Mouse (Mus musculus): ENCODE measurements around the gene Rrbp1. TPM values are rescaled to one million over a fixed set of nuclear protein-coding genes. Genes with fewer than 3 reads are reported as not detected.
A peak's percentile ranks its signal among the peaks of the same experiment; 100 is the strongest.

The Rrbp1 gene
- total RNA-seq, 2 experiments from 2014 or later, result 40.8 to 43.1 TPM

GRCm38 (mm10) chr2:144009081-144009480 lies 2.0 kb downstream of the Rrbp1 start:
- intact Hi-C loops (cut with DNase I), result loop anchor here (1.0 to 10.0 kb wide), 2 partner anchors 208 to 356 kb away; partner anchors contain the start of genes Kat14 and Pet117
- no peak for DNase-seq

- intact Hi-C loops (cut with DNase I), result loop anchor here (10.0 kb wide), 1 partner anchor 358 kb away; the partner anchor contains the start of genes Kat14 and Pet117
- DNase-seq, result no peak
Observed at GRCm38 (mm10) chr2:144007211-144007610, 3.9 kb downstream of the Rrbp1 start.

- intact Hi-C loops (cut with DNase I), result loop anchor here (10.0 kb wide), 1 partner anchor 358 kb away; the partner anchor contains the start of genes Kat14 and Pet117
- no peak for DNase-seq
Observed at GRCm38 (mm10) chr2:144006686-144007085, 4.4 kb downstream of the Rrbp1 start.

DNA sequence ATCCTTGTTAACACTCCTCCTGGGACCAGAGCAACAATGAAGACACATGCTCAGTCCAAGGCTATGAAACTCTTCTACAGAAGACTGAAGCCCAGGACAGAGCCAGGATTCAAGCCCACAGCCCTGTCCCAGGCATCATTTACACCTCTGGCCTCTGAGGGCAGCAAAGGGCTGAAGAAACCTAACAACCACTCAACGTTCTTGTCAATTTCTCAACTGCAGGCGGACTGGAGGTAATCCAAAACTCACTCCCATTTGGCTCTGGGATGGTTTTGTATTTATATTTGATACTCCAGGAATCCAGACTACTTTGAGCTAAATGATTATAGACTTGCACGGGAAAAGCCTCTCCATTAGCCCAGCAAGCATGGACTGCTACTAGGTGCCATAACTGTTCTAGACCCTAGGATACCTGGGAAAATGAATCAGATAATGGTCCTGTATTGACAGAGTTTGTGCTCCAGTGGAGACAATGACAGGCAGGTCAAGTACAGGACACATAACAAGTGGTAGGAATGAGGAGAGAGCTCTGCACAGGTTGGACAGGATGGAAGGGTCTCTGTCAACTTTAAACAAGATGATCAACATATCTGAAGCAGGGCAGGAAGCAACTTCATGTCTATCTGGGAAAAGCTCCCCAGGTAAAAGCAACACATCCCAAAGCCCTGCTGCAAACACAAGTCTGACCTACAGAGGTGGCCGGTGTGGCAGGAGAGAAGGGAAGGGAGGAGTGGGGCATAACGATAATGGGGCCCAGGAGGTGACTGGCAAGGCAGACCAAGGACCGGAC lies 5.7 kb downstream of the Rrbp1 start:
- intact Hi-C loops (cut with DNase I), result loop anchor here (10.0 kb wide), 1 partner anchor 359 kb away; the partner anchor contains the start of genes Kat14 and Pet117
- DNase-seq, result no peak

GRCm38 (mm10) chr2:144003544-144003943 lies 7.5 kb downstream of the Rrbp1 start:
- no peak for DNase-seq
- intact Hi-C loops (cut with DNase I), result loop anchor here (10.0 kb wide), 1 partner anchor 361 kb away; the partner anchor contains the start of genes Kat14 and Pet117

DNA sequence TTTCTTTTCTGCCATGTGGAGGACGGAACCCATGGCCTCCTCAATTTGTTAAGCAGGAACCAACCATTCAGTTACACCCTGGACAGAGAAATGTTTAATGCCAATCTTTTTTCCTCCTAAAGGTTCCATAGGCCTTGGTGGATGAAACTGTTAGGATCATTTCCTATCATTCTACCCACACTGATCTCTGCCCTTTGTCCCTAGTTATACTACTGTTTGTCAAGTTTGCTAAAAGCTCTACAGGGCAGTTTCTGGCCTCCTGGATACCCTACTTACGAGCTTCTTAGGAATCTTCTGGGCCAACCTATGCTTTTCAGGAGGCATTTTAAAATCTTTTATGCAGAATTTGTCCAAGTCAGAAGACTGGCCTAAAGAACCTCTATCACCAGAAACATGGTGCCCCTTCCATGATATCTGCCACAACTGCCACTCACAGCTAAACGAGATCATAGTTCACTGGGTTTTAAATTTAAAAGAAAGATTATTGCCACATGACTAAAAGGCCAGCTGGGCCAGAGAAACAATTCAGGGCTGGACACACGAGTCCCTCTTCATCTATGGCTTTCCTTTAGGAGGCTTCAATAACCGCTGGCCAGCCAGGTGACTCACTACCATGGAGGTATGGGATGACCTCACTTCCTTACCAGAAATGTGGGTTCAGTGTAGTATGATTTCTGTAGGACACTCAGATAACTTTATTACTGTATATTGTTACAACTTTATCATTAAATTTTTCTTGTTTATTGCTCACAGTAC lies 8.7 kb downstream of the Rrbp1 start:
- intact Hi-C loops (cut with DNase I), result loop anchor here (10.0 kb wide), 1 partner anchor 362 kb away; the partner anchor contains the start of genes Kat14 and Pet117
- no peak for DNase-seq

DNA sequence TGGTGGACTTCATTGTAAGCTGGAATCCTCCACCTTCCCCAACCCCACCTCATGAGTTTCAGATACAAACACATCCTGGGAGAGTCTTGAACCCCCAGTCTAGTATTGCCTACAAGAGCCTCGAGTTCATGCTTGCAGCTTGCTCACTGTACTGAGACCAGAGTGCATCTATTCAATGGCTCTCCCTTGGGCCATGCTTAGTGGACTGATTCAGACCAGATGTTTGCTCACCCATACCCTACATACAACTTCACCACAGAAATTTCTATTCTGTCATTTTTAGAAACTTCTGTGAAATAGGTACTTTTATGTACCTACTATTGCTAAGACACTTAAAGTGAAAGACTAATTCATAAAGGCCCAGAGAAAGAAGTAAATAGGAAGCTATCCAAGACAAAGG lies 18.1 kb downstream of the Rrbp1 start:
- intact Hi-C loops (cut with DNase I), result no loop called here
- DNase-seq, result no peak

DNA sequence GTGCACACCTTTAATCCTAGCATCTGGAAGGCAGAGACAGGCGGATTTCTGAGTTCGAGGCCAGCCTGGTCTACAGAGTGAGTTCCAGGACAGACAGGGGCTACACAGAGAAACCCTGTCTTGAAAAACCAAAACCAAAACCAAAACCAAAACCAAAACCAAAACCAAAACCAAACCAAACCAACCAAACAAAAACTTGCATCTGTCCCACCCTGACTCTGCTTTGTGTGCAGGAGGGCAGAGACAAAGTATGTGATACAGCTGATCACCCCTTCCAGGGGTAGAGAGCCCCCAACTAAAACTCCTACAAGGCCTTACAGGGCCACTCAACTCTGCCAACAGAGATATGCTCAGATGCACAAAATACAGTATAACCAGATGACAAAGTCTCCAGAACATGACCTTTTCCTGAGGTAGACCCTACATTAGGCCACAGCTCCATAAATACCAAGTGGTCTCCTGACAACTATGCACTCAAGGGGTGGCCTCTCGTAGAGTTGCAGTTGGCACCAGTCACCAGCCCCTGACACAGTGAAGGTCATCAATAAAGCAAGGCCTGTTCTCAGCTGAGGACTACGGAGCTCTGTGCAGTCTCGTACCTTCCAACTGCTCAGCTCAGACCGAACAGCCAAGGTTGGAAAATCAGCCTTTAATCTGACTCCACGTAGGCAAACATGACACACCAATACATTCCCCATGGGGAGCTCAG lies 18.9 kb downstream of the Rrbp1 start:
- intact Hi-C loops (cut with DNase I), result no loop called here
- DNase-seq, result no peak

GRCm38 (mm10) chr2:143990997-143991396 lies 20.1 kb downstream of the Rrbp1 start:
- intact Hi-C loops (cut with DNase I), result no loop called here
- no peak for DNase-seq

DNA sequence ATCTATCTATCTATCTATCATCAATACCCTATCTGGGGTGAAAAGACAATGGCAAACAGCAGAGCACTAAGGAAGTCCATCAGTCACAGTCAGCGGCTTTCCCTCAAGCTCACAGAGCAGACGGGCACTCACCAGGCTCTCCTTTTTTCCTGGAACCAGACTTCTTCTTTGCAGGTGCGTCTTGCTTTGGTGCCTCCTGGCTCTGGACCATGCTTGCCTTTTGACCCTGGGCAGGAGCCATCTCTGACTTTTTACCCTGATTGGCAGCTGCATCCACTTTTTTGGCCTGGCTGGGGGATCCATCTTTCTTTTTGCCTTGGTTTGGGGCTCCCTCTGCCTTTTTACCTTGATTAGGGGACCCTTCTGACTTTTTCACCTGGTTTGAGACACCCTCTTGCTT lies 23.0 kb downstream of the Rrbp1 start:
- DNase-seq, result no peak
- intact Hi-C loops (cut with DNase I), result no loop called here

- intact Hi-C loops (cut with DNase I), result no loop called here
Observed at GRCm38 (mm10) chr2:143987485-143987884, 23.6 kb downstream of the Rrbp1 start.

DNA sequence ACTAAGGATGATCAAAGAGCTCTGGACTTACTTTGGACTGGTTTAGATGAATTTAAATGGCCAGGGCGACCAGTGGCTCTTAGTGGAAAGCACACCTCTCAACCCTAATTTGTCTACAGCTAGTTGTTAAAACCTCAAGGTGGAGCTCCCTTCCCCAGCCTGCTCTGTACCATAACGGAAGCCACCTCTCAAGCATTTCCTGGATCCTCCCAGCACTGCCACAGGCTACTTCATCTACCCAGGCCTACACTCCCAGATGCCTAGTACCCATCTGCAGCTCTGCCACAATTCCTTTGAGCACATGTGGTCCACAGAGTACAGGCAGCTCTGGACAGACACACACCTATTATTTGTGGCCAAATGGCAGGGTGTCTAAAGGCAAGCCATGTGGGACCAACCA lies 27.6 kb downstream of the Rrbp1 start:
- no peak for DNase-seq
- intact Hi-C loops (cut with DNase I), result no loop called here

More at GRCm38 (mm10) chr2:143987485-143987884, 23.6 kb downstream of the Rrbp1 start:
- DNase-seq, result no peak

DNA sequence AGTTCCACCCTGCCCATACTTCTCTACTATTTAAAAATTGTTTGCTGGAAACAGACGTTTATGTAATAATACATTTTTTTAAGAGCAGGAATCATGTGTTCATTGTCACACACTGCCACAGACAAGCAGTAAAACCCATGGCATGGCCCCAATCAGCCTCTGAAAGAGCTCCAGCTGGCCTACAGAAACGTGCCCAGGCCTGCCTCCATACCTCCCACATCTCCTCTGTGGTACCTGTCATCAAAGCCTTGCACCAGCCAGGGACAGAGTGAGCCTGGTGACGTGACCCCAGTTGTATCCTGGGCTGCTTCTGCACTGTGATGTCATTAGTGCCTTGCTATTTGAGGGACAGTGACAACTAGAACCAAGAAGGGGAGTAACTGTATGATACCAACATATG lies 28.2 kb downstream of the Rrbp1 start:
- intact Hi-C loops (cut with DNase I), result no loop called here
- DNase-seq, result no peak

DNA sequence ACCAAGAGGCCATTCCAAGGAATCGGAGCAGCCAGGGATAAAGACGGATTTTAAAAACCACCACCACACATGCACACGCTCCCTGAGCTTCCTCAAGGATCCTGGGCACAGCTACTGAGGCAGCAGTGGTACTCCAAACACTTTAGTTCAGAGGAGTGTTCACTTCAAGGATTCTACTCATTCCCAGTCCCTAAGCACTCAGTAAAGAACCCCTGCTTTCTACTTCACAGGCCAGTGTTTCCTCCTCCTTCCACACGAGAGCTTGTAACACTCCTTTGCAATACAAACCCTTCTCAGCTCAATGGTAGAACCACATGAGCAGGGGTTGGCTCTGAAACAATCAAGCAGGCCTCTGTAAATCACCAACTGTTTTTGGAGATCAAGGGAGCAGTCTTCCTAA lies 28.9 kb downstream of the Rrbp1 start:
- intact Hi-C loops (cut with DNase I), result no loop called here
- no peak for DNase-seq

GRCm38 (mm10) chr2:143980781-143981398 lies 30.2 kb downstream of the Rrbp1 start:
- intact Hi-C loops (cut with DNase I), result loop anchor here (1.0 kb wide), 1 partner anchor 114 kb away; no protein-coding TSS in a partner anchor
- DNase-seq, result peak; percentile 29 to 46

DNA sequence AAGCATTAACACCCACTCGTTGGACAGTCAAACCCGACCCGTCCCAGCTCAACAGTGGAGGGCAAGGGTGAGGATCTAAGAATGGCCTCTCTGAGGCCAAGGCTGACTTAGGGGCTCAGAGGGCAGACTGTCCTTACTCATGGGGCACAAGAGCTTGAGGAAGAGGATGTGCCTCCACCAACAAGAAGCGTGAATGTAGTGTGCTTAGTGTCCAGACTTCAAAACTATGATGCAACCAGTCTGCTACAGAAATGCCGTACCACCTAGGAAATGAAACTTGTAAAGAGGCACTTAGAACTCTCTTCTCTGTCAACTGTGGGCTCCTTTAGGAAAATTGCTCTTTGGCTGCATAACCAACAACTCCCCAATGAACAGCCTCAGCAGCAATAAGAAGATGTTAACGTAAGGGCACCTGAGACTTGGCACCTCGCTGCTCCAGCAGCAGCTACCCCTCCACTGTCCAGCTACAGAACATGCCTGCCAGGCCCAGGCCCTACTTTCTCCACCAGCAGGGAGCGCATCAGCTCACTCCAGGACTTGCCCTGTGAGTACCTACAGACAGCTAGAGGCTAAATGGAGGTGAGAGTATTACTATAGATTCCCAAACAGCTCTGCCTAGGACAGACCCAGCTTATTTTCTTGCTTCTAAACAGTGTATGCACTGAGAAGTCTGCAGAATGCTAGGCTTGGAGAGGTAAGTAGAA lies 32.5 kb downstream of the Rrbp1 start:
- no peak for DNase-seq
- intact Hi-C loops (cut with DNase I), result no loop called here

- peak in 1 of 2 experiments; percentile 1 for DNase-seq
- intact Hi-C loops (cut with DNase I), result loop anchor here (2.0 kb wide), 1 partner anchor 136 kb away; no protein-coding TSS in a partner anchor
Observed at GRCm38 (mm10) chr2:143975146-143975649, 35.9 kb downstream of the Rrbp1 start.

GRCm38 (mm10) chr2:143973161-143973560 lies 37.9 kb downstream of the Rrbp1 start:
- peak in 1 of 2 experiments; percentile 8 for DNase-seq
- intact Hi-C loops (cut with DNase I), result no loop called here

GRCm38 (mm10) chr2:143971887-143972286 lies 39.2 kb downstream of the Rrbp1 start:
- no peak for DNase-seq
- intact Hi-C loops (cut with DNase I), result no loop called here
